ENCODE assay signal across 8 mouse cellular contexts in genomic region chr11:115297214-115297826, GRCm38 (mm10). TPM values are rescaled to one million over a fixed set of nuclear protein-coding genes. Genes with fewer than 3 reads are reported as not detected.
DNase-seq lines count a peak whose midpoint lies in the region; ATAC-seq lines count a peak whose summit lies in the region.

Gene Fads6, minus strand, starts transcription at chr11:115297663.

- no peak within 1 kb of the TSS for H3K27ac ChIP-seq in intestine, embryonic 14.5 days (ENCODE audit: low read depth)

- H3K9me3 ChIP-seq in intestine, embryonic 14.5 days (ENCODE audit: control insufficient read depth, low read length) = no peaks in the 10 kb centered on the region
- peaks cover 20% of the 10 kb centered on the region for H3K9me3 ChIP-seq in megakaryocyte, embryonic 14.5 days

- peak; percentile 75 for ATAC-seq in common myeloid progenitor, adult 5-6 weeks (replicated peaks; ENCODE audit: low read depth, poor library complexity, severe bottlenecking)
- peak; percentile 66 for ATAC-seq in intestine, embryonic 14.5 days (replicated peaks; ENCODE audit: low FRiP score, low TSS enrichment, low read depth)

- peak within 1 kb of the TSS; percentile 36 for H3K9ac ChIP-seq in intestine, embryonic 14.5 days (ENCODE audit: low read length)

- DNase-seq in gastrocnemius, adult 18-20 months (ENCODE audit: low spot score) = peak; percentile 63
- no peak for DNase-seq in gastrocnemius, postnatal 4 days (ENCODE audit: low spot score in 2 of 2)
- DNase-seq in gastrocnemius, postnatal 10 days = peak; percentile 32
- peak; percentile 77 for DNase-seq in intestine, embryonic 14.5 days (ENCODE audit: low spot score)
- DNase-seq in left cerebral cortex, postnatal 14 days (ENCODE audit: low spot score in 2 of 2) = peak; percentile 68 to 72
- peak; percentile 78 for DNase-seq in right cerebral cortex, postnatal 25 days

- H3K4me1 ChIP-seq in intestine, embryonic 14.5 days (replicated peaks; ENCODE audit: control insufficient read depth, insufficient read depth, low read length) = no peaks in the 10 kb centered on the region; the same call in none of the 2 replicates
- H3K4me1 ChIP-seq in megakaryocyte, embryonic 14.5 days = peaks cover 12% of the 10 kb centered on the region

- H3K27me3 ChIP-seq in intestine, embryonic 14.5 days (replicated peaks; ENCODE audit: control insufficient read depth, insufficient read depth, low read length) = peaks cover 19% of the 10 kb centered on the region
- peaks cover 72% of the 10 kb centered on the region for H3K27me3 ChIP-seq in megakaryocyte, embryonic 14.5 days (replicated peaks)

- WGBS in intestine, embryonic 14.5 days = 1% methylated on average over 44 of the region's 44 CpGs

- intact Hi-C loops in left cerebral cortex, postnatal 14 days (cut with DNase I) = no loop called here

- peak within 1 kb of the TSS; percentile 73 for H3K4me2 ChIP-seq in intestine, embryonic 14.5 days (ENCODE audit: low read length)

- peak within 1 kb of the TSS; percentile 39 for H3K4me3 ChIP-seq in intestine, embryonic 14.5 days (ENCODE audit: low read depth, low read length)
- H3K4me3 ChIP-seq in megakaryocyte, embryonic 14.5 days (replicated peaks) = peak within 1 kb of the TSS; percentile 88

- H3K36me3 ChIP-seq in intestine, embryonic 14.5 days (ENCODE audit: control insufficient read depth, insufficient read depth, low read length) = no peaks in the 10 kb centered on the region
- H3K36me3 ChIP-seq in megakaryocyte, embryonic 14.5 days (replicated peaks; ENCODE audit: low read length) = no peaks in the 10 kb centered on the region

RNA-seq across cellular contexts. Expression of gene Fads6, which starts in this region (rescaled TPM):
- total RNA-seq in gastrocnemius, adult 18-20 months (2021) = 1 to 10 TPM; 4.7 to 6.0 TPM
- under 1 TPM; 0.34 to 0.37 TPM for total RNA-seq in gastrocnemius, postnatal 4 days (2021)
- 0.73 and 1.6 TPM in 2 replicates for total RNA-seq in common myeloid progenitor, adult 5-6 weeks (2017)
- 1 to 10 TPM in 1 of 2 experiments, under 1 TPM in 1; 0.86 to 1.1 TPM for total RNA-seq in gastrocnemius, postnatal 10 days (2021)
- 1.4 and 1.6 TPM in 2 replicates for polyA plus RNA-seq in intestine, embryonic 14.5 days (2014; fragmentation: Nextera tagmentation; extraction: Ambion mirVana)
- total RNA-seq in left cerebral cortex, postnatal 14 days (2021) = 1 to 10 TPM; 7.2 to 7.5 TPM
- polyA plus RNA-seq in megakaryocyte, embryonic 14.5 days (2012; ENCODE audit: insufficient read depth, low replicate concordance) = 0.07 TPM in 1 of 2 replicates, not detected in the other

Comparison
In these comparisons a context has a peak if more than half of its experiments do, and no peak if none do; other contexts are left out.
1. DNase-seq: peak in gastrocnemius, adult 18-20 months (single experiment), gastrocnemius, postnatal 10 days (single experiment), intestine, embryonic 14.5 days (single experiment), left cerebral cortex, postnatal 14 days (2 of 2) and right cerebral cortex, postnatal 25 days (single experiment); none in gastrocnemius, postnatal 4 days (0 of 2).